Mouse (Mus musculus): ENCODE measurements around the gene Pml. TPM values are rescaled to one million over a fixed set of nuclear protein-coding genes. Genes with fewer than 3 reads are reported as not detected.

Pml gene
- polyA plus RNA-seq (2012; rRNA removed), result 27.6 and 29.3 TPM in 2 replicates

DNA sequence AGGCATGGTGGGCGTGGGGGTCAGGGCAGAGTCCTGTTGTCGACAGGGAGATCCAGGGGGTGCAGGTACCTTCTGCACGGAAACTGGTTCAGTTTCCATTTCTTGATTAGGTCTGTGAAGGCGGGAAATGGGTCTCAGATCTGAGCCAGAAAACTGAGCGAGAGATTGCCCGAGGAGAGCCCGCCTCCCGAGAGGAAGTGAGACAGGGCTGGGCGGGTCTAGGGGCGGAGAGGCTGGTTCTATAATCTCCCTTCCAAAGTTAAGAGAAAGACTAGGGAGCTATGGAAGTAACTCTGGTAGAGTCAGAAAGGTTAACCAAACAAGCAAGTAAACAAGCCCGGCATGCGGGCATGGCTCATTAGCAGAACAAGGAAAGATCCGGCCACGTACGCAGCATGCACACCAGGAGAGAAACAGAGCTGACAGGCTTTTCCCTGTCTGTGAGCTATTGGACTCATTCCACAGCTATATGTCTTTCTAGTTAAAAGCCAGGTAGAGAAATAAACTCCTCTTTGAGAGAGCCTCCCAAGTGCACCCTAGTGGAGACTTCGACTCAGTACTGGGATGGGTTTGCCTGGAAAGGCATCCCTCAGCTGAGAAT is at the start of gene Pml:
Pml (minus strand) TSS at position 195 of the 601 bp plus-strand sequence.

DNA sequence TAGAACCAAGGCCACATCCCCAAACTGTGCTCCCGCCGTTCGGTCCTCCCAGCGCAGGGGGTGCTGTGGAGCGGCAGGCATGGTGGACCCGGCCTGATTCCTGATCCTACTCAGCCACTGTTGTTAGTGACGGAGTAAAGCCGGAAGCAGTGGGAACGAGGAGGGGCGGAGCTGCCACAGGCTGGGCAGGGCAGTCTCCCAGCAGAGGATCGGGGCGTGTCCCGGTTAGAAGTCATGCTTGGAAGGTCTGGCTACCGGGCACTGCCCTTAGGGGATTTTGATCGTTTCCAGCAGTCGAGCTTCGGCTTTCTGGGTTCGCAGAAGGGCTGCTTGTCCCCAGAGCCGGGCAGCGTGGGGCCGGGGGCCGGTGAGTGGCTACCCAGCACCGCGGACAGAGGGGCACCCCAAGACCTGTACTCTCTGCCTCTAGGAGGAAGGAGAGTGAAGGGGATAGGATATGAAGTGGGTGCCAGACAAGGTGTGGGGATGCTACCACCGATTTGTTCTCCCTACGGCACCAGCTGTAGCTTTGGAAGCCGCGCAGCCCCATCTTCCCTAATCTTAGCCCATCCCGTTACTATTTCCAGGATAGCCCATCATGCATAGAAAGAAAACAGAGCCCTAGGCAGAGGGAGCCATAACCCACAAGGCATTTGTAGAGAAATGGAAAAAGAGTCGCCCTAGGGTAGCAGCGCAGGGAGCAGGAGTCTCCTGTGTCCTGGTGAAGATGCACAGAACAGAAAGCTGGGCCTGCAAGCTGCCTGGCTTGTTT is 3.6 kb upstream of the Pml start, which contains the start of gene Stoml1:
Stoml1 (plus strand) TSS at position 132 of the 772 bp plus-strand sequence.

DNA sequence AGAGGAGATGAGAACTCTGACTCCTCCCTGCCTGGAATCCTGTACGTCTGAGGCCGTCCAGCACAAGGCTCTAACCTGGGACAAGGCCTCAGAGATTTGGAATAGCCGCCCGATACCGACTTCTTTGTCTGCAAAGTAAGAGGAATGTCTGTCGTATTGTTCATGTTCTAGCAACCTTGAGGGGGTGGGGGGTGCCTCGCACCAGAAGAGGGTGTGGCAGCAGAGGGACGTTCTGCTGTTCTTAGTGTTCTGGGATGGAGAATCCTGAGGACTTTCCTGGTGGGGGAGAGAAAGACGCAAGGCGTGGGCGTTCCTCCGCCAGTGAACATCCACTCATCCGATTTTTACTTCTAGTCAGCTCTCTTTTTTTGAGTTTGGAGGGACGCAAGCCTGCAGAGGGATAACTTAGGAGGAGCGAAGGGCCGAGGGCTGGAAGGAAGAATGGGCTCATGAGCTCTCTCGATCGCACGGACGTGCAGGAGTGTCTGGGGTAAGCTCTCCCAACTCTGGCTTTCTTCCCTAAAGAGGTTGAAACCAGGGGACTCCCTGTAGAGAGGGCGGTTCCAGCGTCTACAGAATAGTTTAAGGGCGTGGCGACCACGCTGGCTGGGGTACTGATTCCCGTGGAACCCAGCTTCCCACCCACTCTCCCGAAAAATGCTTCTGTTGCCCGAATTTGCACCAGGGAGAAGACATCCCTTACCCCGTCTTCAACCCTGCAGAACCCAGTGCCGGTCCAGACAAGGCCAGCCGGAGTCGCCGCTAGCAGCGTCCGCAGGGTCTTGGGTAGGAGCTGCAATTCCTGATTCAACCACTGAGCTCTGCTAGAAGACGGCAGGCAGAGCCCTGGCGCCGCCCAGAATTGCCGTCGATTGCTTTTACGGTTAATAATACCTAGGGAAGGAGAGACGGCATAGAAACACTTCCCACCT is 45.8 kb downstream of the Pml start, which contains the start of the genes Islr and Islr2:
Islr (minus strand) TSS at position 791 of the 932 bp plus-strand sequence.
Islr2 (minus strand) TSS at position 804 of the 932 bp plus-strand sequence.

Other genes starting within 250 kb of the Pml start
- 0.05 and 0.09 TPM in 2 replicates for gene Cyp11a1, start 243.4 kb downstream of the Pml start, polyA plus RNA-seq (2012; rRNA removed)
- 2.7 and 2.8 TPM in 2 replicates for gene Stra6, start 186.0 kb downstream of the Pml start, polyA plus RNA-seq (2012; rRNA removed)
- 0.14 TPM in 1 of 2 replicates, not detected in the other for gene Ccdc33, start 131.0 kb downstream of the Pml start, polyA plus RNA-seq (2012; rRNA removed)
- gene Islr, start 45.5 kb downstream of the Pml start, polyA plus RNA-seq (2012; rRNA removed), result 102 and 125 TPM in 2 replicates
- gene Islr2, start 45.5 kb downstream of the Pml start, polyA plus RNA-seq (2012; rRNA removed), result 1.8 and 2.2 TPM in 2 replicates
- 28.9 and 34.8 TPM in 2 replicates for gene Stoml1, start 3.4 kb upstream of the Pml start, polyA plus RNA-seq (2012; rRNA removed)
- gene Loxl1, start 63.4 kb upstream of the Pml start, polyA plus RNA-seq (2012; rRNA removed), result 88.0 and 89.3 TPM in 2 replicates
- 0.09 TPM in 1 of 2 replicates, not detected in the other for gene Tbc1d21, start 120.7 kb upstream of the Pml start, polyA plus RNA-seq (2012; rRNA removed)
- 4.4 and 5.7 TPM in 2 replicates for gene Insyn1, start 238.8 kb upstream of the Pml start, polyA plus RNA-seq (2012; rRNA removed)